Mouse (Mus musculus): Measurements from ENCODE around the gene Slc22a14.
"Not testable (repeated sequence)": the region's sequence is repeated elsewhere in the genome, so short reads cannot be mapped to it uniquely, and the experiment has no call there.

Gene Slc22a14

DNA sequence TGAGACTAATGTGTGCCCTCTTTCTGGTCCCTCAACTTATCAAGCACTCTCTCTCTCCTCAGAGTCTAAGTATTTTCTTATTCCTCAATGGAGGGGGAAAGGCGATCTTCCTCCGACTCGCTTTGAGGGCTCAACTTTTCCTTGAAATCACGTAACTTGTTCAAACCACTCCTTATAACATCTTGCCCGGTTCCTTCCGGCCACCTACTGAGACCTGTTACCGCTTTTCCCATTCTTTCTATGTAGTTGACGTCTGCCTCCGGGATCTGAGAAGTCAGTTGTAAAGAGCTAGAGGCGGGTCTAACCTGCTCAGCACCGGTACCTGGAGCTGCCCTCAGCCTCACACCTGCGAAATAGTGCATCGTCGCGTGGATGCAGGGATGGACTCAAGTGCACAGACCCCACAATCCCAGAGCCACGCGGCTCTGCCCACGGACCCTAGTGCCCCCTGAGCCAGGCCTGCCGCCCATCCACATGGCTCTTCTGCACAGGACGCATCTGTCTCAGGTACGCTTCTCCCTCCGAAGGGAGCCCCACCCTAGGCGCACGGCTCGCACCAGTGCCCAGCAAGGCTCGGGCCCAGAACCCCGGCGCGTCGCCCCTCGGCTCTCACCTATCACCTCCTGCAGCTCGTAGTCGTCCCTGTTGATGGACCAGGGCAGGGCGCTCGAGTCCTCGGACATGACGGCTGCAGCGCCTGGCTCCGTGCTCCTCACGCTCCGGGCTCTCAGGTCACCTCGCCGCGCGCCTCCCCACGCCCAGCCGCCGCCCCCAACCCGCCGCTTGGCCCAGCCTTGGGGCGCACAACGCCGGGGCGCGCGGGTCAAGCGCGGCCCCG lies 43.7 kb downstream of the Slc22a14 start:
- DNase-seq, result no peak

- DNase-seq, result no peak
These were observed 44.4 kb downstream of the Slc22a14 start for GRCm38 (mm10) chr9:119320946-119321345.

- DNase-seq, result no peak
These were observed 44.9 kb downstream of the Slc22a14 start for GRCm38 (mm10) chr9:119320446-119320845.

GRCm38 (mm10) chr9:119318891-119319290 lies 46.5 kb downstream of the Slc22a14 start:
- no peak for DNase-seq

- no peak for DNase-seq
These were observed 52.3 kb downstream of the Slc22a14 start for GRCm38 (mm10) chr9:119313096-119313495.

- no peak for DNase-seq
These were observed 56.3 kb downstream of the Slc22a14 start for GRCm38 (mm10) chr9:119309067-119309466.

DNA sequence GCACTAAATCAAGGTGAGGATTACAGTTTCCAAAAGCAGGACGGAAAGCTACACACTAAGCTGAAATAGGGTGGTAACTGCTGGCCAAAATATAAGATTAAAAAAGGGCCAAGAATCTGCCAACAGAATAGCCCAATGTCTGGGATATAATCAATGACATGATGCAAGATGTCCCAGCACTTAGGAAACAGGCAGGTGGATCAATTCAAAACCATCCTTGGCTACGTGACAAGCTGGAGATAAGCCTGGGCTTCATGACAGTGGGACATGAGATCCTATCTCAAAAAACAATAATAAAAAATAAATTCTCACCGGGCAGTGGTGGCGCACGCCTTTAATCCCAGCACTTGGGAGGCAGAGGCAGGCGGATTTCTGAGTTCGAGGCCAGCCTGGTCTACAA lies 59.5 kb downstream of the Slc22a14 start:
- no peak for DNase-seq

GRCm38 (mm10) chr9:119298563-119298962 lies 66.8 kb downstream of the Slc22a14 start:
- no peak for DNase-seq

DNA sequence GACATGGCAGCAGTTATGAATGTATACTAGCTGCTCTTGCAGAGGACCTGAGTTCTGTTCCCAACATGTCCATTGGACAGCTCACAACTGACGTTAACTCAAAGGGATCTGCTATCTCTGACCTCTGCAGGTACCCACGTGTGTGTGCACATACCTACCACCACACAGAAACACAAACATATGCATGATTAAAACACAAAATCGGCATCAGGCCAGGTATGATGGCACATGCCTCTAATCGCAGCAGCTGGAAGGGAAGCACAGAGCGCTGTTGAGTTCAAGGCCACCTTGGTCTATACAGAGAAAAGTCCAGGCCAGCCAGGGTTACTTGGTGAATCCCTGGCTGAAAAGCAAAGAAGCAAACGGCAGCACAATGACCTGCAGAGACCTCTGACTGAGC lies 67.7 kb downstream of the Slc22a14 start:
- no peak for DNase-seq

DNA sequence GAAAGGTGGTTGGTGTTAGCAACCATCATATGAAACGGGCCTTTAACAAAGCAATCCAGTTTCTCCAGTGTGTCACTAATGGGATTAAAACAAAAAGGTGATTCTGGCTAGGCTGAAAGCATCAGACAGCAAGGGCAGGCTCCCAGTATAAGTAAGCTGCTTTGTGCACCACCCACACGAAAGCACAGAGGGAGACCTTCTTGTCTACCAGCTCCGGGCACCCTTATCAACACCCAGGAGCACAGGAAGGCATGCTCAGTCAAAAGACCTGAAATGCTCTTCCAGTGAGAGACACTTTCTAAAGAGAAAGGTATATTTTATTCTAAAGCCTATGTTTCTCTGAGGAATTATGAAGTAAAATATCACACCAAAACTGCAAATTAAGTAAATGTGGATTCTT lies 74.6 kb downstream of the Slc22a14 start:
- DNase-seq, result no peak

DNA sequence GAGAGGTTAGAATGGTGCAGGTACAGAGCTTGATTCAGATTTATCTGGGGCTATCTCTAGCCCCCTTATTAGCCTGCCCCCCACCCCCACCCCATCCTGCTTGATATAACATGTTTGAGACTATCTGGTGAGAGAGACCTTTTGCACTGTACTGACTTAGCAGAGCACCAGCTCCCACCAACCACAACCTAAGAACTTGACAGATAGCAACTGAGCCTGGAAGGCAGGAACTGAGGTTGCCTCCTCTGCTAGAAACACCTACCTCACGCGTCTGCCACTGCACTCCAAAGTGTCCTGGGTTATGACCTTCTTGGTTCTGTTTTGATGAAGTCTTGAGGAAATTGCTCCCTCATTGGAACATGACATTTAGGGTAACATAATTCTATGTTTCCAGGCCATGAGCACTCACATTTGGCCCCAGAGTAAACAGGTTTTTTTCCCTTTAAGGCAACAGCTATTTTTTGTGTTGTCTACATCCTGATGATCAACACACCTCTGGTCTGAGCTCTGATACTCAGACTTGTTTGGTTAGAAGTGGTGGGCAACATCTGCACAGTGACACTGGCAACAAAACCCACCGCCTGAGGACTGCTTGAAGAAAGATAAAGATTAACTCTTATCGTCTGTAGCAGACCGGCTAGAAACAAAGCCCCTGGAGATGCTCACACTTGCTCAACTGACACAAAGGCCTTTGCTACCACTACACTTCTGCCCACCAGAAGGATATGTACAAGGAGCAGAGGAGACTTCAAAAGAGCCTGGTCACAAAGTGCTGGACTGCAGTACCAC lies 84.3 kb downstream of the Slc22a14 start:
- no peak for DNase-seq

GRCm38 (mm10) chr9:119278031-119278430 lies 87.3 kb downstream of the Slc22a14 start:
- DNase-seq, result no peak

- DNase-seq, result peak; percentile 90
These were observed 89.0 kb downstream of the Slc22a14 start for GRCm38 (mm10) chr9:119276321-119276720.

DNA sequence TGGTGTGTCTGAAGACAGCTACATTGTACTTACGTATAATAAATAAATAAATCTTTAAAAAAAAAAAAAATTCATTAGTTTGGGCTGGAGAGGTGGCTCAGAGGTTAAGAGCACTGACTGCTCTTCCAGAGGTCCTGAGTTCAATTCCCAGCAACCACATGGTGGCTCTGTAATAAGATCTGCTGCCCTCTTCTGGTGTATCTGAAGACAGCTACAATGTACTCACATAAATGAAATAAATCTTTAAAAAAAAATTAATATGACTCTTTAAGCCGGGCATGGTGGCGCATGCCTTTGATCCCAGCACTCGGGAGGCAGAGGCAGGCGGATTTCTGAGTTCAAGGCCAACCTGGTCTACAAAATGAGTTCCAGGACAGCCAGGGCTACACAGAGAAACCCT lies 90.5 kb downstream of the Slc22a14 start:
- DNase-seq, result not testable (repeated sequence)

DNA sequence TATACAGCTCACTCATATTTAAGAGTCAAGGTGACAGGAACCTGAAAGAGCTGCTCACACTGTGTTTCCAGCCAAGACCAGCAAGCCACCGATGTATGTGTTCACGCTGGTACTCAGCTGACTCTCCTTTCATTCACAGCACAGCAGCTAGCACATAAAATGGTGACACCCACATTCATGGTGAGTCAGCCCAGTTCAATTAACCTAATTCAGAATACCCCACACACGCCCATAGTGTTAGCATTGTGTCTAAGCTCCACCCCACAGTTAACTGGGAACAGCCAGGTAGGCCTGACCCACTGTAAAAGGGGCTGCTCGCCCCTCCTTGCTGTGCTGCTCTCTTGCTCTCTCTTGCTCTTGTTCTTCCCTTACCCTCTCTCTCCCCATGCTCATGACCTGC lies 93.9 kb downstream of the Slc22a14 start:
- no peak for DNase-seq

- DNase-seq, result no peak
These were observed 96.7 kb downstream of the Slc22a14 start for GRCm38 (mm10) chr9:119268588-119269145.

DNA sequence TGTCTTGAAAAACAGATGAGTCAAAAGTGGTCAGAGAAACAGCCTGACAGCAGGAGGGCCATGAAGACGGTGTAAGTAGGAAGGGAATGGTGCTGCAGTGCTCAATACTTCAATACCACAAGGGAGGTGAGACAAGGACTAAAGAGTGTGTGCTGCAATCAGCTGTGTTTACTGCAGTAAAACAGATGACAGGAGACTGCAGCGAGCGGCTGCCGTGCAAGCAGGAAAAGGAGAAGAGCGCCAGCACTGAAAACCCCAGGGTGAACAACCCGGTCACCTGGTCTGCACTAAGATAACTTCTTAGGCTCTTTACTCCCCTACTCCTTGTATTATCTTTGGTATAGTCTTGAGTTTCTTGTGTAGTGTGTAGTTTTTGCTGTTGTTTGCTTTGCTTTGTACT lies 97.2 kb downstream of the Slc22a14 start:
- no peak for DNase-seq

GRCm38 (mm10) chr9:119266121-119266395 lies 99.3 kb downstream of the Slc22a14 start:
- DNase-seq, result not testable (repeated sequence)

DNA sequence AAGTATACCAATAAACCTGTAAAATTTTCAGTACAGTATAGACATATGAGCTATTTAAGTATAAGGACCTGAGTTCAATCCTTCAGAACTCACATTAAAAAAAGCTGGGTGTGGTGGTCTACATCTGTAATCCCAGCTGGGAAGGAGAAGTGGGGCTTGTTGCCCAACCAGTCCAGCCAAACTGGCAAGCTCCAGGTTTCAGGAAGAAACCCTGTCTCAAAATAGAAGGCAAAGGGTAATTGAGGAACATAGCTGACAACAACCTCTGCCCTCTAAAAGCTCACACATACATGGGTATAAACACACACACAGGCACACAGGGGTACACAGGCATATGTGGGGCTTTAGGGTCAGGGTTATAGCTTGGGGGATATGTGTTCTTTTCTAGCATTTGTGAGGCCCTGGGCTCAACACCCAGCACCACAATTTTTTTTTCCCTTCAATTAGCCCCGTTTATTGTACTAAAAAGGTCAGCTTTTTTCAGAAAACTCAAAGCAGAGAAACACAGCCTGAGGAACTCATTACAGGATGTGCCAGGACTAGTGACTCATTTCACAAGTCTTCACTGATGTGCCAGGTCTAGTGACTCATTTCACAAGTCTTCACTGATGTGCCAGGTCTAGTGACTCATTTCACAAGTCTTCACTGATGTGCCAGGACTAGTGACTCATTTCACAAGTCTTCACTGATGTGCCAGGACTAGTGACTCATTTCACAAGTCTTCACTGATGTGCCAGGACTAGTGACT lies 99.8 kb downstream of the Slc22a14 start:
- not testable (repeated sequence) for DNase-seq

- no peak for DNase-seq
These were observed 102.3 kb downstream of the Slc22a14 start for GRCm38 (mm10) chr9:119263067-119263466.

GRCm38 (mm10) chr9:119260825-119261224 lies 104.5 kb downstream of the Slc22a14 start:
- no peak for DNase-seq

DNA sequence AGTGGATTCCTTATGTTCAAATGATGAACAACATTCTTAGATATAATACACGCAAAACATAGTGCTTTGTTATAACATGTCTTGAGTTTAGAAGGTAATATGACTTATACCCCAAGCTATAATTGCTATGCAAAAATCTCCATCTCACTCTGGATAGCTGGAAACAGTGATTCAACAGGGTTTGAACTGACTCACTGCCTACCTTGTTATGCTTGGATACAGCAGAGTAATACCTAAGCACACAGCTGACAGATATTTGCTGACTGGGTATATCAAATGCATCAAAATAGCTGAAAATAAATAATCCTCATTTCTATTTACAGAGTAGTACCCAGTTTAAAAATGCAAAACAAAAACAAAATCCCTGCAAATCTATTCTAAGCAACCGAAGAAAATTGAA lies 106.6 kb downstream of the Slc22a14 start:
- DNase-seq, result no peak

GRCm38 (mm10) chr9:119258128-119258527 lies 107.2 kb downstream of the Slc22a14 start:
- no peak for DNase-seq
